Mouse (Mus musculus) heart, adult 2 months (tissue): ENCODE measurements around the gene Pdzd2.

Source experiments
- CTCF ChIP-seq: fragments of 200-600 bp; IDR thresholded peaks from 2 replicates; pipeline ENCODE4 v1.8.1; 2022; ENCODE audit warnings: antibody characterized with exemption, mild to moderate bottlenecking, moderate library complexity
- EP300 ChIP-seq: fragments of 200-500 bp; IDR thresholded peaks from 2 replicates; pipeline ENCODE4 v1.6.1; 2011; ENCODE audit warnings: low read depth, low read length, control low read depth; ENCODE audit not compliant: insufficient read depth

- no peak for TF ChIP-seq CTCF
- no peak for TF ChIP-seq EP300
Observed at GRCm38 (mm10) chr15:12348950-12349349, 390.8 kb downstream of the Pdzd2 start.
